Mouse (Mus musculus) ovary, postnatal 14 days (tissue): ENCODE measurements around the gene Tia1.

Experiments used
- DNase-seq: peaks from one replicate; pipeline ENCODE4 v3.0.0; 2022; ENCODE audit warnings: low spot score

Tia1 gene

DNA sequence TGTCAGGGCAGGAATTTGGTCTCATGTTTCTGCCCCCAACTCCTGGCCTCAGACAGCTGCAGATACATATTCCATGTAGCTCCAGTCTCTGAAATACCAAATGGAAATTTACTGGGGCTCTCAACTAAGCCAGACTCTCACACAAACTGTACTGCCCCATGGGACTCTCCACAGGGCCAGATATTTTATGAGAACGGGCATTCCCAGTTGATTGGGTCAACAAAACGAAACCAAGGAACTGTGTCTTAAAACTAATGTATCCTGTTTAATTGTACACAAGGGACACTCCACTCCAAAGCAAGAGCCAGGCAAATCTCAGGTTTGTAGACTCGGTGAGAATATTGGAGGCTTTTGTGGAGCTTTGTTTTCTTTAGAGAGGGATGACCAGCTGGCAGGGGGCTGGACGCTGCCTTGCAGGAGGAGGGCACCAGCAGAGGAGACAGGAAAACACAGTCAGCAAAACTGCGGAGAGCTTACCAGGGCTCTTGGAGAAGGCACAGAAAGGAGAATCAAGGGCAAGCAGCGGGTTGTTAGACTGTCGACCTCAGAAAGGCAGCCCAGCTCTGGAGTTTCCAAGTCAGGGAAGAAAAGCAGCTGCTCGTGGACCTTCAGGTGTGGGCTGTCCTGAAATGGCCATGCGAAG, 76.3 kb downstream of the Tia1 start:
- peak; percentile 52 for DNase-seq

DNA sequence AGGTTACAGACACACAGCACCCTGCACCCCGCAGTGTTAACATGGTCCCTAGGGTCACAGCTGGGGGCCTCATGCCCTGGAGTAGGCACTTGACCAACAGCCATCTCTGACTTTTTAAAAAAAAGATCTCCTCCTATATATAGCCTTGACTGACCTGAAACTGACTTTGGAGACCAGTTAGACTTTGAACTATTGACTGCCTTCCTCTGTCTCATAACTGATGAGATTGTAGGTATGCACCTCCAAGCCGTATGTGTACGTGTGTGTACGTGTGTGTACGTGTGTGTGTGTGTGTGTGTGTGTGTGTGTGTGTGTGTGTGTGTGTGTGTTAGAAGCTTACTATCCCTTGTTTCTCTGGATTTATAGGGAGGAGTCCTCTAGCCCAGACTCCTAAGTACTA, 77.9 kb downstream of the Tia1 start:
- no peak for DNase-seq
